Mouse (Mus musculus): ENCODE data around the gene Pdzd2.

The Pdzd2 gene

GRCm38 (mm10) chr15:12324326-12324725 lies 415.4 kb downstream of the Pdzd2 start:
- no peak for DNase-seq (ENCODE audit: extremely low read depth, low read depth, low spot score)

GRCm38 (mm10) chr15:12322676-12323402 lies 416.9 kb downstream of the Pdzd2 start:
- DNase-seq (ENCODE audit: extremely low read depth, low read depth, low spot score) = no peak

- no peak for DNase-seq (ENCODE audit: extremely low read depth, low read depth, low spot score)
Observed at GRCm38 (mm10) chr15:12321788-12322621, 417.7 kb downstream of the Pdzd2 start, which contains the start of gene 1810049J17Rik. TSS of gene 1810049J17Rik (minus strand) at chr15:12321899.

- DNase-seq (ENCODE audit: extremely low read depth, low read depth, low spot score) = no peak
Observed at GRCm38 (mm10) chr15:12321091-12321787, 418.5 kb downstream of the Pdzd2 start, which contains the start of gene Golph3. TSS of gene Golph3 (plus strand) at chr15:12321450.

- no peak for DNase-seq (ENCODE audit: extremely low read depth, low read depth, low spot score)
Observed at GRCm38 (mm10) chr15:12320441-12321090, 419.2 kb downstream of the Pdzd2 start.

- DNase-seq (ENCODE audit: extremely low read depth, low read depth, low spot score) = no peak
Observed at GRCm38 (mm10) chr15:12319889-12320288, 419.8 kb downstream of the Pdzd2 start.

- no peak for DNase-seq (ENCODE audit: extremely low read depth, low read depth, low spot score)
Observed at GRCm38 (mm10) chr15:12318451-12318850, 421.3 kb downstream of the Pdzd2 start.

GRCm38 (mm10) chr15:12317290-12317689 lies 422.4 kb downstream of the Pdzd2 start:
- no peak for DNase-seq (ENCODE audit: extremely low read depth, low read depth, low spot score)

GRCm38 (mm10) chr15:12315996-12316395 lies 423.7 kb downstream of the Pdzd2 start:
- DNase-seq (ENCODE audit: extremely low read depth, low read depth, low spot score) = no peak

GRCm38 (mm10) chr15:12314584-12314983 lies 425.1 kb downstream of the Pdzd2 start:
- no peak for DNase-seq (ENCODE audit: extremely low read depth, low read depth, low spot score)

- DNase-seq (ENCODE audit: extremely low read depth, low read depth, low spot score) = no peak
Observed at GRCm38 (mm10) chr15:12313255-12313654, 426.5 kb downstream of the Pdzd2 start.

- DNase-seq (ENCODE audit: extremely low read depth, low read depth, low spot score) = no peak
Observed at GRCm38 (mm10) chr15:12311465-12311864, 428.3 kb downstream of the Pdzd2 start.

GRCm38 (mm10) chr15:12310676-12311075 lies 429.0 kb downstream of the Pdzd2 start:
- no peak for DNase-seq (ENCODE audit: extremely low read depth, low read depth, low spot score)

Data from fat pad, adult 2 months (tissue).